Mouse (Mus musculus) liver, adult (tissue): ENCODE results near the gene Mup12.
"Not testable (repeated sequence)": the region's sequence is repeated elsewhere in the genome, so short reads cannot be mapped to it uniquely, and the experiment has no call there.

ENCODE experiments used
- GATA4 ChIP-seq: IDR thresholded peaks from 2 replicates; pipeline ENCODE4 v1.6.1; 2014; ENCODE audit warnings: mild to moderate bottlenecking, low read length; ENCODE audit not compliant: insufficient replicate concordance

The Mup12 gene

DNA sequence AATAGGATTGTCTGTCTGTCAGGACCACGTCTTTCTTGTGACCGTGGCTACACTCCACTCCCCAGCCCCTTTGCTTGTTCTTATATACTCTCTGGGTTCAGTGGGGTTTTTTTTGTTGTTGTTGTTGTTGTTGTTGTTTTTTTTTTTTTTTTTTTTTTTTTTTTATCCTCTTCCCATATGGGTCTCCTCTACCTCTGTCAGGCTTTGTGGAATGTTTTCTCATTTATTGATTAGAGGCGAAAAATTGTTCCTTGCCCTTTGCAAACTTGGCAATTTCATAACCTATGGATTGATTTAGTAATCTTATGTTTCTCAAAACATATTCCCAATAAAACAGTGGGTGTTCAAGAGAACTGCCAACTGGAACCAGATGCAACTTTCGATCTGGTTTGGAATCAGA is at the start of gene Mup12:
Gene Mup12 (minus strand): TSS at position 101 of the 400 bp plus-strand sequence.
- not testable (repeated sequence) for TF ChIP-seq GATA4
